Mouse (Mus musculus) thymus, adult 2 months (tissue): ENCODE results near the gene Phf6.

ENCODE experiments used
- CTCF ChIP-seq: fragments of 200-500 bp; IDR thresholded peaks from 2 replicates; pipeline ENCODE4 v1.5.1; 2012; ENCODE audit warnings: mild to moderate bottlenecking, control low read depth, low read length, moderate library complexity, borderline replicate concordance; ENCODE audit not compliant: control insufficient read depth, poor library complexity, insufficient read depth; ENCODE audit errors: extremely low read depth
- POLR2A ChIP-seq: fragments of 200-500 bp; IDR thresholded peaks from 2 replicates; pipeline ENCODE4 v1.6.1; 2012; ENCODE audit warnings: mild to moderate bottlenecking, low read length, control low read depth, moderate library complexity; ENCODE audit not compliant: control insufficient read depth, poor library complexity, insufficient read depth; ENCODE audit errors: extremely low read depth

DNA sequence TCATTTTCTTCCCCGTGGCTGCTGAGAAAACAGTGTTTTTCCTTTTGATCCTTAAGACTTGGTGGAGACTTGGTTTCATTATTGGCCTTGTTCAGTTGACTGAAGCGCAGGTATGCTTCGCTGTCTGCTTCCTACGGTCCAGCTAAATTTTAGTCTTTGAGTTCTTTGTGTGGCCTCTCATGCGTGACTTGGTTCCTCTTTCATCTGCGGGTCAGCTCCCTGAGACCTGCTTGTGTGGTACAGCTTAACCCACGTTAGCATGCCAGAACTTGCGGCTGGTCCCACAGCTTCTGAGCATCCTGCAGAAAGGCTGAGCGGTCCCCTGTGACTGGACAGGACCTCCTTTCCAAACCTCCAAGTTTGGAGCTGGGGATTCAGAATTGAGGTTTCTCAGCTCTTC lies 14.7 kb downstream of the Phf6 start:
- no peak for TF ChIP-seq POLR2A
- TF ChIP-seq CTCF = no peak
